Mouse (Mus musculus) lung, postnatal 36 days (tissue): ENCODE data around the gene Cdx2.

ENCODE experiments used
- DNase-seq: peaks from one replicate; pipeline ENCODE4 v3.0.0; 2022; ENCODE audit warnings: mixed read lengths

Cdx2 gene

GRCm38 (mm10) chr5:147306638-147307397, at the start of gene Cdx2:
Gene Cdx2 (minus strand): TSS chr5:147307270.
- no peak for DNase-seq

DNA sequence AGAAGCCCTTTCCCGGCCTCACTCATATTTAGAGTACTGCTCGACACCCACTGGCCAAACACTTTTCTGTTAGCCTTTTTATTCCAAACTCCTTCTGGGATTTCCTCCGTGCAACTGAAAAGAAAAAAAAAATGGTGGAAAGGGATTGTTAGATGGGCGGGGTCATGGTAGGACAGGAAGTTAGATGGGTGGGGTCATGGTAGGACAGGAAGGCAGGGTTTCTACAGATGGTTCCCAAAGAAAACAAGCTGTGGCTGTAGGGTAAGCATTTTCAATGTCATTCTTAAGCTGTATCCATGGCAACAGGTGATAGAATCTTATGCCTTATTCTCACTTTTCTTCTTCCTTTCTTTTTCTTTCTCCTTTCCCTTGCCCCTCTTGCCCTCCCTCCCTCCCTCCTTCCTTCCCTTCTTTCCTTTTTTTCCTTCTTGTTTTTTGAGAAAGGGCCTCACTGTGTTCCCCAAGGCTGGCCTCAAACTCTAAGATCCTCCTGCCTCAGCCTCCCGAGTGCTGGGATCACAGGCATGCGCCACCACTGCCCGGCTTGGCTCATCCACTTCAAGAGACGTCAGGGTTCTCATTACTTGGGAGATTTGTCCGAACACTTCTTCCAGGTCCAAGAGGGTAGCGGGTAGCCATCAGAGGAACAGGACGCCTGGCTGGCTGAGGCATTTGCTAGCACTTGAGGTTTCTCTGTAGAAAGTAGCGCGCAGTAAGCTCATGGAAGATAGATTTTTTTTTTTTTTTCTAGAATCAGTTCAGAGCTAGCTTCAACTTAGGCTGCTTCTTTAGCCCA, 49.4 kb upstream of the Cdx2 start:
- no peak for DNase-seq

- DNase-seq, result no peak
These were observed 48.7 kb upstream of the Cdx2 start for GRCm38 (mm10) chr5:147355788-147356187.

- DNase-seq, result no peak
These were observed 47.9 kb upstream of the Cdx2 start for GRCm38 (mm10) chr5:147354985-147355384.

DNA sequence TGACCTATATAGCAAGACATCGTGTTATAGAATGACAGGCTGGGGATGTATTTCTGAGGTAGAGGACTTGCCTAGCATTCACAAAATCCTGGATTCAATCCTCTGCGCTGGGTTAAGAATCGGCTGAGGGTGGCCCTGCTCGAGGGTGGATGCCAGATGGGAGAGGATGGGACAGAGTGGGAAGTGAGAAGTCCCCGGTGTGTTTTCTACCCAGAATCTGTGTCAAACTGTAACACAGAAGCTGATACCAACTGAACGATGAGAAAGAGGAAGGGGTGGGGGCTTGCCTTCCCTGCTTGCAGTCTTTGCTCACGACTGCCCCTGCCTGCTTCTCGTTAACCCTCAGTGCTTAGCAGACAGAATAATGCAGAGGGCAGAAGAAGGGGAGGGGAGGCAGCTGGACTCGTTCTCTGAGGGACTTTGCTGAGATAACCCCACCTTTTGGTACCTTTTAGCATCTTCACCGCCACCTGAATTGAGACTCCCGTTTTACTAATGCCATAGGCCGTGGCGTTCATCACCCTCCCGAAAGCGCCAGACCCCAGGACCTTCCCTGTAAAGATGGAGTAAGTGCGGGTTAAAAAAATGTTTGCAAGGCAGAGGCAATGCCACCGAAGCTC, 47.2 kb upstream of the Cdx2 start:
- DNase-seq, result no peak

DNA sequence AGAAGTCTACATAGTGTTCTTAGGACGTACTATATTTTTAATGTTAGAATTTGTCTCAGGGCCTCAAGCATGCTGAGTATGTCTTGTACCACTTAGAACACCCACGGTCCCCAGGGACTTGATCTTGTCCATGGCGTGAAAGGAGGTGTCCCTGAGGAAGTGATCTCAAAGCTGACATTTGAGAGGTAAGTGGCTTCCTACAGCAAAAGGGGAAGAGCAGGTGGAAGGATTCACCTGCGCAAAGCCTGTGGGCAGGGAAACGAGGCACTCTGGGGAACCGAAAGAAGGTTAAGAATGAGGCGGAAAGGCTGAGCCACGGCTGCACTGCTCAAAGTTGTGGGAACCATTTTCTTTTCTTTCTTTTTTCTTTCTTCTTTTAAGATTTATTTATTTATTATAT, 44.9 kb upstream of the Cdx2 start:
- DNase-seq, result no peak

GRCm38 (mm10) chr5:147345981-147346380, 38.9 kb upstream of the Cdx2 start:
- DNase-seq, result no peak

DNA sequence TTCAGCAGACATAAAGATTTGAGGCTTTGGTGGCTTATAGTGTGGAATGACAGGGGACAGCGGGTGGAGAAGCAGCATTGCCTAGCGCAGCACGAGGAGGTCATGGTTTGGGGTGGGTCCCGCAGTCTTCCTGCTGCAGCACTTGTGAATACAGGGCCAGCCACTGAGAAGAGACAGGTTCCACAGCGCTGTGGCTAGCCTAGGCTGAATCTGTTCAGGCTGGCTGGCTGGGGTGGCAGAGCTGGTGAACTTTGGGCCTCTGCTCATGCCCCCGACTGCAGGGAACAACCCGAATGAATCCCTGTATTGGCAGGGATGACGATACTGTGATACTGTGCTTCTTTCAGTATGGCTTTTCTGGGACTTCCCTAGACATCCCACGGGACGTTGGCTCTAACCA, 36.8 kb upstream of the Cdx2 start:
- DNase-seq, result no peak

- no peak for DNase-seq
These were observed 35.8 kb upstream of the Cdx2 start for GRCm38 (mm10) chr5:147342901-147343300.

GRCm38 (mm10) chr5:147340741-147341414, 33.8 kb upstream of the Cdx2 start:
- DNase-seq, result peak; percentile 29

DNA sequence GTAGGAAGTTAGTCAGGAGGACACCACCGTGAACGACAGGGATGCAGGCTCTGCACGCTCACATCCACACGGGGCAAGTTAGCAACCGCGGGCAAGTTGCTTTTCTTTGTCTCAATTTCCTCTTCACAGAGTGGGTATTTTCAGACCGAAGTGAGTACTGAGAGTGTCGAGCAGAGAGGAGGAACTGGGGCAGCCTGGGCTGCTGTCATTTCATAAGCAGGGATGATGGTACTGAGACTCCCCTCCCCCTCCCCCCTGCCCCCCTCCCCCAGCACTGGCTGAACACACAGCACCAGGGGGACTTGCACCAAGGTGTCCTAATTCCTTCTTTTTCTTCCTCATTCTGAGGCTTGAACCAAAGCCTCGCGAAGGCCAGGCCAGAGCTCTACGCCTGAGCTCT, 32.5 kb upstream of the Cdx2 start:
- DNase-seq, result peak; percentile 6

GRCm38 (mm10) chr5:147338967-147339366, 31.9 kb upstream of the Cdx2 start:
- DNase-seq, result peak; percentile 23

DNA sequence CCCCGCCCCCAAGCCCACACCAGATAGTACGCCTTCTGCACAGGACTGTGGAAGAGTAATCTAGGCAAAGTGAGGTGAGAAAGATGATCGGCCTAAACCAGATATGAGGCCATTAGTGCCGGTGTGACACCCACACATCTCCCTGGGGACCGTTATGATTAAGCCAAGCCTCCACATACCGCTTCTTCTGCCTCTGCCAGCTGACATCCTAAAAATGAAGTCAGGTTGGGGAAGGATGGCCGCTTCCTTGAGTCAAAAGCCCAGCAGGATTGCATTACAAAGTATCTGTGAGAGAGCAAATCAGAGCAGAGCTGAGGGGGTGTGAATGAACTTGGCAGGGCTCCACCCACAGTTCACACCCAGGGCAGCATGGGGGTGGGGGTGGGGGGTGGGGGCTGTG, 25.6 kb upstream of the Cdx2 start:
- DNase-seq, result no peak

GRCm38 (mm10) chr5:147331547-147331946, 24.5 kb upstream of the Cdx2 start:
- DNase-seq, result peak; percentile 65

DNA sequence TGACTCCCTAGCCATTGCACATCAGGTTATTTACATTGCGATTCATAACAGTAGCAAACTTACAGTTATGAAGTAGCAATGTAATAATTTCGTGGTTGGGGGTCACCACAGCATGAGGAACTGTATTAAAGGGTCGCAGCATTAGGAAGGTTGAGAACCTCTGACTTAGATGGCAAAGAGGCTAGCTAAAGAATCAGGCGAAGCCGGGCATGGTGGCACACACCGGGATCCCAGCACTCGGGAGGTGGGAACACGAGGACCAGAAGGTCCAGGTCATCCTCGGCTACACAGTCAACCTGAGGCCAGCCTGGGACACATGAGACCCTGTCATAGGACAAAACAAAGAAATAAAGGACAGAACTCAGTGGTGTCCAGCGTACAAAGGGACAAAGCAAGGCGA, 22.9 kb upstream of the Cdx2 start:
- DNase-seq, result no peak

DNA sequence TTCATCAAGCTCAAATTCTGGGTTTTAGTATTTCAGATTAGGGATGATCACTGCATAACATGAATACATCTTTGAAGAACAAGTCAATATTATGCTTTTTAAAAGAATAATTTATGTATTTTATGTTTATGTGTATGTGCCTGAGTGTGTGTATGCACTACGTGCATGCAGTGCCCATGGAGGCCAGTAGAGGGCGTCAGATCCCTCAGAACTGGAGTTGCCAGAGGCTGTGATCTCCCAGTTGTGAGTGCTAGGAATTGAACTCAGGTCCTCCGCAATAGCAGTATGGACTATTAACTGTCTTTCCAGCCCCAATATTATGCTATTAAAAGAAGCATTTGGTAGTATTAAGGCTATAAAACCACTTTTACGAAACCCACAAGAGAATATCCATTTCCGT, 20.6 kb upstream of the Cdx2 start:
- DNase-seq, result no peak

GRCm38 (mm10) chr5:147325931-147326330, 18.9 kb upstream of the Cdx2 start:
- DNase-seq, result no peak

DNA sequence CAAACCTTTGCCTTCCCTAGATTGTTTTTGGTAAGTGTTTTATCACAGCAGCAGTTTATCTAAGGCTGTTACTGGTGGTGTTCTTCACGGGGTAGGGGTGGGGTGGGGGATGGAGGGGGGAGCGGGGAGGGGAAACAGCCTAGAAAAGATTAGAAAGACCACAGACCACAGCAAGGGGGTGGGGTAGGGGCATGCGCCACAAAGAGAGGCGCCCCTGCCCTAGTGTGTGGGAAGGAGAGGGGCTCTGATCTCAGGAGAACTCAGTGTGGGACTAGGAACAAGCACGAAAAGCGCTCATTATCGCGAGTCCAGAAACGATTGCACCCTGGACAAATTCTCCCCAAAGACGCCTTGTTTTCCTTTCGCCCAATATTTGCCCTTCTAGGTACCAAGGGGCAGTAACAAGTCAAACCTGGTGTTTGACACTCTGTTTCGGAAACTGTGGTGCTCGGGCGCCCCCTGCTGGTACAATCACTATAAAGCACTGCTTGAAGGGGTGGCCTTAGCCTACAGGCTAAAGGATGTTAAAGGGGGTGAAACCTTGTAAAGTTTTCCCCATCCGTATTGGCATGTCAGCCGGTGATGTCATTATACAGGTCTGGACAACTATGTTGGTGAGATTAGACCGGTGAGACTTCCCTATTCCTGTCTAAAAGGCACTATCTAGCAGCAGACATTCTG, 16.3 kb upstream of the Cdx2 start:
- peak; percentile 75 for DNase-seq

DNA sequence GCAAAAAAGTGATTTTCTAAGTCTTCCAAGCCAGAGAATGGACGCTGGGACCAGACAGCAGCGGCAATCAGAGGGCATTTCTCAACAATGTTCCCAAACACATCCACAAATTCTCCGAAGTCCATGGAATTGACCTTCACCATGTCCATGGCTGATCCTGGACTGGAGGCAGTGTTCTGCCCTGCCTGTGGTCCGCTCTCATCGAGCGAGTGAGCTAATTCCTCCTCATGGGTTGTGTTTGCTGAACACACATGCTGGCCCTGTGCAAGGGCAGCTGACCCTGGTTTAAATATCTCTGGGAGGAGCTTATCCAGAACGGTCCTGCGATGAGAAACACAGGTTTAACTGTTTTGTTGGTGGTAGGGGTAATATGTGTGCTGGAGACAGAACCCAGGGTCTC, 15.1 kb upstream of the Cdx2 start, which contains the start of gene Urad:
Gene Urad (minus strand): TSS at position 258 of the 400 bp plus-strand sequence.
- no peak for DNase-seq

GRCm38 (mm10) chr5:147319653-147320052, 12.6 kb upstream of the Cdx2 start:
- DNase-seq, result peak; percentile 62

GRCm38 (mm10) chr5:147317991-147318390, 10.9 kb upstream of the Cdx2 start:
- peak; percentile 18 for DNase-seq

DNA sequence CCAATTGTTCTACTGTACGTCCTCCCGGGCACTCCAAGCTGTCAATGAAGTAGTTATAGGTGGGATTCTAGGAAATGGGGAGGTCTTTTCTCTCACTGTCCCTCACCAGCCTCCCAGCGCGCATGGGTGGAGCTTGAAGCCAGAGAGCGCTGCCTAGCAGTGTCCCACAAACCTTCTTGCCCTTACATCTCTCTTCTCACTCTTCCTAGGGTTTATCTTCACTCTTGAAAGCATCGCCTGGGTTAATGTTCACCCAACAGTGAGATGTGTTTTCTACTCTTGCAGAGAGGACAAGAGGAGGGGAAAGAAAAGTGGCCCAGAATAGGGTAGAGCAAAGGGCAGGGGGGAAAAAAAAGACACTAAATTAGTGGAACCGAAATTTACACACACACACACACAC, 10.3 kb upstream of the Cdx2 start:
- DNase-seq, result no peak
